Mouse (Mus musculus) cerebral cortex, adult 2 months (tissue): Measurements from ENCODE around the gene Rcbtb2.

Source experiments
- WGBS: fragments of 180-500 bp; shearing (Covaris S2); methylation state at CpG from one replicate; pipeline ENCODE4 v1.1.7; 2018; 5-methylcytosine and 5-hydroxymethylcytosine counted together

Rcbtb2 gene

GRCm38 (mm10) chr14:73116301-73116700 lies 6.5 kb upstream of the Rcbtb2 start:
- 86% methylated on average over 2 of the region's 2 CpGs for WGBS

- 33% methylated on average over 9 of the region's 9 CpGs for WGBS
Observed at GRCm38 (mm10) chr14:73116938-73117337, 5.9 kb upstream of the Rcbtb2 start.

GRCm38 (mm10) chr14:73117411-73118392 lies 5.1 kb upstream of the Rcbtb2 start:
- WGBS: 86% methylated on average over 7 of the region's 7 CpGs

- 82% methylated on average over 14 of the region's 14 CpGs for WGBS
Observed at GRCm38 (mm10) chr14:73118482-73119347, 4.1 kb upstream of the Rcbtb2 start.

- WGBS: 82% methylated on average over 6 of the region's 6 CpGs
Observed at GRCm38 (mm10) chr14:73119459-73119858, 3.4 kb upstream of the Rcbtb2 start.

GRCm38 (mm10) chr14:73119966-73120365 lies 2.9 kb upstream of the Rcbtb2 start:
- 41% methylated on average over 2 of the region's 2 CpGs for WGBS

GRCm38 (mm10) chr14:73122211-73122922 lies 470 bp upstream of the Rcbtb2 start:
- 75% methylated on average over 4 of the region's 4 CpGs for WGBS

GRCm38 (mm10) chr14:73123381-73123780 lies 544 bp downstream of the Rcbtb2 start:
- WGBS: 91% methylated on average over 9 of the region's 9 CpGs

GRCm38 (mm10) chr14:73123786-73124185 lies 949 bp downstream of the Rcbtb2 start:
- 79% methylated on average over 9 of the region's 9 CpGs for WGBS

GRCm38 (mm10) chr14:73130519-73130918 lies 7.7 kb downstream of the Rcbtb2 start:
- 85% methylated on average over 5 of the region's 5 CpGs for WGBS

- WGBS: 84% methylated on average over 16 of the region's 16 CpGs
Observed at GRCm38 (mm10) chr14:73131856-73132410, 9.1 kb downstream of the Rcbtb2 start.

GRCm38 (mm10) chr14:73132731-73133130 lies 9.9 kb downstream of the Rcbtb2 start:
- 76% methylated on average over 4 of the region's 4 CpGs for WGBS

- WGBS: 83% methylated on average over 5 of the region's 5 CpGs
Observed at GRCm38 (mm10) chr14:73137234-73137633, 14.4 kb downstream of the Rcbtb2 start.

GRCm38 (mm10) chr14:73138483-73138882 lies 15.6 kb downstream of the Rcbtb2 start:
- 91% methylated on average over 7 of the region's 7 CpGs for WGBS

- 77% methylated on average over 5 of the region's 5 CpGs for WGBS
Observed at GRCm38 (mm10) chr14:73139866-73140265, 17.0 kb downstream of the Rcbtb2 start.

GRCm38 (mm10) chr14:73141800-73142199 lies 19.0 kb downstream of the Rcbtb2 start:
- 84% methylated on average over 3 of the region's 3 CpGs for WGBS

GRCm38 (mm10) chr14:73142421-73142895 lies 19.6 kb downstream of the Rcbtb2 start:
- 2% methylated on average over 11 of the region's 11 CpGs for WGBS

- WGBS: under 1% methylated on average over 87 of the region's 88 CpGs
Observed at GRCm38 (mm10) chr14:73142896-73143709, 20.3 kb downstream of the Rcbtb2 start.

- 36% methylated on average over 25 of the region's 25 CpGs for WGBS
Observed at GRCm38 (mm10) chr14:73143710-73144420, 21.0 kb downstream of the Rcbtb2 start.

- 95% methylated on average over 4 of the region's 4 CpGs for WGBS
Observed at GRCm38 (mm10) chr14:73145531-73145930, 22.7 kb downstream of the Rcbtb2 start.
